Mouse (Mus musculus) embryonic facial prominence, embryonic 11.5 days (tissue): ENCODE data around the gene Kntc1. TPM values are rescaled to one million over a fixed set of nuclear protein-coding genes. Genes with fewer than 3 reads are reported as not detected.

Source experiments
- ATAC-seq: fragments of 200-750 bp; cut with Nextera tagmentation; replicated peaks from 2 replicates; pipeline ENCODE4 v1.8.0; 2017; ENCODE audit warnings: low read depth; ENCODE audit not compliant: insufficient number of reproducible peaks, low FRiP score, low TSS enrichment
- DNase-seq: peaks from one replicate; pipeline ENCODE4 v3.0.0-alpha.2; 2015; ENCODE audit warnings: low spot score
- H3K27ac ChIP-seq: fragments of 300-500 bp; sonication (generic); replicated peaks from 2 replicates; pipeline ENCODE4 v1.5.1; 2014; ENCODE audit warnings: mild to moderate bottlenecking, low read depth, low read length, control low read depth
- H3K27me3 ChIP-seq: fragments of 300-500 bp; sonication (generic); 2 replicates; pipeline ENCODE4 v1.6.1; 2014; ENCODE audit warnings: mild to moderate bottlenecking, low read length, moderate library complexity, mixed read lengths; ENCODE audit not compliant: control insufficient read depth, insufficient read depth
- H3K36me3 ChIP-seq: fragments of 300-500 bp; sonication (generic); replicated peaks from 2 replicates; pipeline ENCODE4 v1.6.1; 2014; ENCODE audit warnings: low read depth, mild to moderate bottlenecking, low read length, moderate library complexity, mixed read lengths; ENCODE audit not compliant: control insufficient read depth, insufficient read depth
- H3K4me1 ChIP-seq: fragments of 300-500 bp; sonication (generic); 2 replicates; pipeline ENCODE4 v1.6.1; 2014; ENCODE audit warnings: low read length, mixed read lengths; ENCODE audit not compliant: control insufficient read depth, insufficient read depth
- H3K4me2 ChIP-seq: fragments of 300-500 bp; sonication (generic); 2 replicates; pipeline ENCODE4 v1.6.1; 2014; ENCODE audit warnings: low read depth, mild to moderate bottlenecking, control low read depth, low read length, moderate library complexity
- H3K4me3 ChIP-seq: fragments of 300-500 bp; sonication (generic); 2 replicates; pipeline ENCODE4 v1.5.1; 2014; ENCODE audit warnings: low read depth, low read length, control low read depth
- H3K9ac ChIP-seq: fragments of 300-500 bp; sonication (generic); replicated peaks from 2 replicates; pipeline ENCODE4 v1.6.1; 2014; ENCODE audit warnings: mild to moderate bottlenecking, control low read depth, low read length
- H3K9me3 ChIP-seq: fragments of 300-500 bp; sonication (generic); replicated peaks from 2 replicates; pipeline ENCODE4 v1.6.1; 2016; ENCODE audit warnings: mild to moderate bottlenecking, low read length, inconsistent platforms, mixed read lengths; ENCODE audit not compliant: control insufficient read depth
- WGBS: fragments of 180-500 bp; shearing (Covaris S2); extraction: QIAGEN DNeasy Blood & Tissue Kit; methylation state at CpG from one replicate; pipeline ENCODE4 v1.1.7; 2014; 5-methylcytosine and 5-hydroxymethylcytosine counted together
- polyA plus RNA-seq: library from polyadenylated mRNA; unstranded; fragments of >200 nt; fragmentation: Nextera tagmentation; extraction: Ambion mirVana; gene quantifications from 2 replicates; pipeline ENCODE4 v1.2.1, GENCODE M21; 2014

Gene Kntc1
- polyA plus RNA-seq = 32.7 and 36.4 TPM in 2 replicates

DNA sequence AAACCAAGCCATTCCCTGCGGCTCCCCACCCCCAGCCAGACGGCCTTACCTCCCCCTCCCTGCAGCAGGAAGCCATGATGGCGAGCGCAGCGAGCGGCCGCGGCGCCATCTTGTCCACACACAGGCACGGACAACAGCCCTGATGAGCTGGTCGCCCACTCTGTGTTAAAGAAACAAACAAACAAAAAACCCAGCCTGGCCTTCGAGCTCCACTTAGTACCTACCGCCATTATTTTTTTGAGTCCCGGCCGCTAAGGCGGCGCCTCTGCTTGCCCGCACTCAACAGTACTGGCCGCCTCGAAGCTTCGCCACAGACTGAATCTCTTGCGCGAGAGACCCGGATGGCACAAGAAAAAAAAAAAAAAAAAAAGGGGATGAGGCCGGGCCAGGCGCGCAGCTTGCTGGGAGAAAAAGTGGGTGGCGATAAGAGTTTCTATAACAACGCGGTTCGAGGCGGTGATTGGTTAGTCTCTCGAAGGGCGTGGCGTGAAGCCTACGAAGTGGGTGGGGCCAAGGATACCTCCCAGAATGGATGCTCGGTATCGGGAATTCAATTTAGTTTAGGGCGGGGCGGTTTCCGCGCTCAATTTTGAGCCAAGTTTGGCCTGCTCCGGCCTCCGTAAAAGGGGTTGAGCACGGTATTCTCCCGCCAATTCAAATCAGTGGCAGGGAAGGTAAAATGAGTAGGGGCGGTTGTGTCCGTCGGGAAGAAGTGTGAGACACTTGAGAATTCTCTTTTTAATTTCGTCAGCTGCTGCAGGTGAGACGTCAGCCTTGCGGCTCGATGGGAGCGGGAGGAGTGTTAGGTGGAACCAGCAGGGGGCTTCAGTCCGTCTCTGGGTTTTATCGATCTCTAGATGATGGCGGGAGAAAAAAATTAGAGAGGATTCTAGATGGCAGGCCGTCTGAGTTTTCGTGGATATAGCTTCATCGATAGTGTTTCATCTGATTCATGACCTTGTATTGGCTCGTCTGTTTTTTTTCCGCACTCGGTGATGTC is at the start of gene Kntc1, which contains the start of gene Rsrc2:
Gene Kntc1, plus strand, starts transcription at position 652 of the 1,000 bp plus-strand sequence.
Gene Rsrc2, minus strand, starts transcription at position 350 of the 1,000 bp plus-strand sequence.
- no peaks in the 10 kb centered on the region for H3K9me3 ChIP-seq
- H3K27ac ChIP-seq = peak within 1 kb of the TSS; percentile 95
- ATAC-seq (peak; percentile 94), DNase-seq (peak; percentile 100)
- no peaks in the 10 kb centered on the region for H3K27me3 ChIP-seq
- under 1% methylated on average over 63 of the region's 63 CpGs for WGBS
- H3K9ac ChIP-seq = peak within 1 kb of the TSS; percentile 84
- no peaks in the 10 kb centered on the region for H3K4me1 ChIP-seq
- H3K4me2 ChIP-seq = peak within 1 kb of the TSS; percentile 56
- H3K36me3 ChIP-seq = 0 out of 2 replicates have a peak, but pooled peaks cover 2% of the 10 kb centered on the region
- H3K4me3 ChIP-seq = peak within 1 kb of the TSS; percentile 75

DNA sequence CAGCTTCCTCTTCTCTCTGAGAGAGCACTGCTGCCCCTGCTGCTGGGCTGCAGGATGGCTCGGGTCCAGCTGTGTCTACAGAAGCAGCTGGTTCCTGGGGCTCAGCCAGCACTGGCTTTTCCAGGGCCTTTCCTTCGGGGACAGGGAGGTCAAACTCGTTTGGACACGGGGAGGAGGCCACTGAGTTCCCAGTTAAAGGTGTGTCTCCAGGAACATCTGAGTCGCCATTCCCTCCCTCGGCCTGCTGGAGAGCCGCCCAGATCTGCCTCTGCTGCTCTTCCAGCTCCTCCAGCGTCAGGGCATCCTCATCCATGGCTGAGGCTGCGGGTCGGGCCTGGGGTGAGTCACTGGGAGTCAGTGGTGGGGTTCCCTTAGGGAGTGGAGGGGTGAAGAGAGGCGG is 48.9 kb upstream of the Kntc1 start:
- DNase-seq (no peak), ATAC-seq (no peak)
- H3K36me3 ChIP-seq = peaks cover 20% of the 10 kb centered on the region
- no peak overlapping the region for H3K9ac ChIP-seq
- no peak overlapping the region for H3K27ac ChIP-seq
- no peak overlapping the region for H3K4me3 ChIP-seq
- H3K9me3 ChIP-seq = no peaks in the 10 kb centered on the region
- no peak overlapping the region for H3K4me2 ChIP-seq
- H3K4me1 ChIP-seq = no peaks in the 10 kb centered on the region
- H3K27me3 ChIP-seq = no peaks in the 10 kb centered on the region
- WGBS = 83% methylated on average over 11 of the region's 11 CpGs

DNA sequence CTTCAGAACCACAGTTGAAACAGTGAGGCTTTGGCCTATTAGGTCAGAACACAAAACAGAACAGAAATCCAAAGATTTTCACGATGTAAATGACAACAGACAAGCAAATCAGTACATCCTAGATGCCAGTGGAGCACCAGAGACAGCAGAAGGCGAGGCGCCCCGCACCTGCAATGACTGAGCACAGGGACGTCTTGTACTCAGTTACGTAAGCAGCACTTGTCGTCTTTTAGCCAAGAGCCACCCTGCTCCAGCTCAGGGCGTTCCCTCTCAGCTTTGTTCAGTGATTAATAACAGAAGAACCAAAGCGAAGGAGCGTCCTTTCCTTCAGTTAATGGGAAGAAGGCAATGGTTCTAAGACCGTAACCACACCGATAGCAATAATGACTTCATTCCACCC is 40.9 kb upstream of the Kntc1 start:
- Histone ChIP-seq H3K27me3 (no peaks in the 10 kb centered on the region), H3K4me2 (no peak overlapping the region), H3K27ac (no peak overlapping the region), H3K9me3 (no peaks in the 10 kb centered on the region), H3K36me3 (peaks cover 19% of the 10 kb centered on the region), H3K4me1 (no peaks in the 10 kb centered on the region), H3K9ac (no peak overlapping the region), H3K4me3 (no peak overlapping the region)
- 94% methylated on average over 12 of the region's 12 CpGs for WGBS
- no peak for ATAC-seq
- no peak for DNase-seq

DNA sequence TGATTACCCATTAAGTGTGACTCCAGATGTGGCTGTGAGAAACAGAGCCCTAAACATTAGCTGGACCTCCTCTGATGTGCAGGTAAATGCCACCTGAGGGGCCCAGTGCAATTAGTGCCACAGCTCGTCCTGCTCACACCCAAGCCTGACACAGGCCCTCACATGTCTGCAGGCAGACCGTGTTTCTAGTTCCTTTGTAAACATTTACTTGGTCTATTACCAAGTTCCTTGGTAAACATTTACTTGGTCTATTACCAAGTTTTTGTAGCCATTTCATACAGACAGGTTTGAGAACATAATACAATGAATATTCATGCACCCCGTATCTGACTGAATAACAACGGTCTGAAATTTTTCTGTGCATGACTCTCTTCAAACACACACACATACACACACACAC is 39.9 kb upstream of the Kntc1 start:
- H3K4me1 ChIP-seq = no peaks in the 10 kb centered on the region
- H3K4me3 ChIP-seq = no peak overlapping the region
- H3K27me3 ChIP-seq = no peaks in the 10 kb centered on the region
- no peaks in the 10 kb centered on the region for H3K9me3 ChIP-seq
- H3K27ac ChIP-seq = no peak overlapping the region
- ATAC-seq (no peak), DNase-seq (no peak)
- no peak overlapping the region for H3K4me2 ChIP-seq
- H3K36me3 ChIP-seq = peaks cover 19% of the 10 kb centered on the region
- WGBS = 83% methylated on average over 4 of the region's 4 CpGs
- H3K9ac ChIP-seq = no peak overlapping the region

DNA sequence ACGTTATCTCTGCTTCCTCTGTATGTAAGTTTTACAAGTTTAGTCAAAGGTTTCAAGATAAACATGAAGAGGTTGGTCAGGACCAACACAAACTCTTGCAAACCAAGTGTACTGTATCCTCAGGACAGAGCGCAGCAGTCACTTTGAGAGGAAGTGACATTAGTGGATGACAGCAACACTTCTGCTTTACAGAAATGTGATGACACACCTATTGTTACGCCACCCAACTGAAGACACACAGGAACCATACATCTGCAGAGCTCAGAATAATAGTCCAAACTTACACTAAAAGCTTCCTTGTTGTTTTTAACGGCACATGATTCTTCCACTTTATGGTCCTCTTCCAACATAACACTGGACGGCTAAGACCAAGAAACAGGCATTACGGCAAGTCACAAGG is 35.7 kb upstream of the Kntc1 start:
- H3K36me3 ChIP-seq = peaks cover 12% of the 10 kb centered on the region

DNA sequence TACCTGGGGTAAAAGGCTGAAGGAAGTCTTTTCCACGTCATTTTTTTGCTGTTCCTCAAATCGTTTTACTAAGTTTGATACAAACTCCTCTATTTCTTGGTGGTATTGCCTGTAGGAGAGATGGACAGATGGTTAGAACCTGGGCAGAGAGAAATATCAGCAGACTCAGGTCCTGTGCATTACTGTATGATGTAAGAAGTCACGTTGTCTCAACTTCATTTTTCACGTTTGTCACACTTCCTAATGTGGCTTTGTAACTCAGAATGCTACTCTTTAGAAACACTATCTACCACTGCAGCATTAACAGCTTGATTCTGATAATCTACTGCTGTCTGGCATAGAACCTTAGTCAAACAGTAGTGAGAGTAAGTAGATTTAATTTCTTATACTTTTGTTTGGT is 34.9 kb upstream of the Kntc1 start:
- no peak overlapping the region for H3K9ac ChIP-seq
- peaks cover 12% of the 10 kb centered on the region for H3K36me3 ChIP-seq
- H3K27me3 ChIP-seq = no peaks in the 10 kb centered on the region
- H3K9me3 ChIP-seq = no peaks in the 10 kb centered on the region
- DNase-seq (no peak), ATAC-seq (no peak)
- 88% methylated on average over 4 of the region's 4 CpGs for WGBS
- no peak overlapping the region for H3K4me2 ChIP-seq
- no peaks in the 10 kb centered on the region; the same call in 1 of the 2 replicates for H3K4me1 ChIP-seq
- H3K4me3 ChIP-seq = no peak overlapping the region
- no peak overlapping the region for H3K27ac ChIP-seq

More for the DNA sequence above, 35.7 kb upstream of the Kntc1 start:
- 95% methylated on average over 6 of the region's 6 CpGs for WGBS
- Histone ChIP-seq H3K27me3 (no peaks in the 10 kb centered on the region), H3K27ac (no peak overlapping the region), H3K4me2 (no peak overlapping the region), H3K9me3 (no peaks in the 10 kb centered on the region), H3K4me3 (no peak overlapping the region), H3K4me1 (no peaks in the 10 kb centered on the region; the same call in 1 of the 2 replicates), H3K9ac (no peak overlapping the region)
- DNase-seq (no peak), ATAC-seq (no peak)

DNA sequence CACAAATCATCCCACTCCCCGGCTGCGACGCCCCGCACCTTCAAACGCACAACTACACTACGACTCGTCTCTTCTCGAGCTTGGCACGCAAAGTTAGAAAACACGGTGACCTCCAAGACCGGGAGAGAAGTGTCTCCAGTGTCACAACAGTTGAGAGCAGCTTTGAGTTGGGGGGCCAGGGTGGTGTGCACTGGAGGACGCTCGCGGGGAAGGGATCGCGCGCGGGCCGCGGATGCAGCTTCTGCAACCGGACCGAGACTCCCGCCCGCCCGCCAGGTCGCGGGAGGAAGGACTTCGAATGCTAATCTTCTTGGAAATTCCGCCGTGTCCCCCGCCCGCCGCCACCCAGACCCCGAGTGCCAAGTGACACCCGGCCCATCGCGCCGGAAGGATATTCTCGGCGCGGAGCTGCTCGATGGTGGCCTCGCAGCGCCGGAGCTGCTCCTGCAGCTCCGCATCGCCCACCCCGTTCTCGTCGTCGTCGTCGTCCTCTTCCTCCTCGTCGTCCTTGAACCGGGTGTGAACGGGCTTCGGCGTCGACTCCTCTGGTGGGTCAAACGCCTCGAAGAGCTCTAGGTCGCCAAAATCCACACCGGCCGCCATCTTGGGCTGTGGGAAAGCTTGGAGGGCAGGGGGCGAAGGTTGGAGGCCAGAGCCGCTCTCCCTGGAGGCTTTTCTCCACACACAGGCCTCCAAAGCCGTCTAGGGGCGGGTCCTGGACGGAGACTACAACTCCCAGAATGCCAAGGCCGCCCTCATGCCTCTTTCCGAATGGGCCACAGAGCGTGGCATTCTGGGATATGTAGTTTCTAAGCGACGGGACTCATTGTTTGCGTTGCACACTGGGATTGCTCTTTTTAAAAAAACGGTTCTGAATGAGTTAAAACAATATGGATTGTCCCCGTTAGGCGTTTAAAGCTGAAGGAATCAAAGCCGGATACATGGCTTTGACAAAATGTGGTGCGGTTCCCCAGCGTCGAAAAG is 28.9 kb upstream of the Kntc1 start, which contains the start of gene Zcchc8:
Gene Zcchc8, minus strand, starts transcription at position 773 of the 984 bp plus-strand sequence.
- H3K36me3 ChIP-seq = no peaks in the 10 kb centered on the region; the same call in none of the 2 replicates
- no peaks in the 10 kb centered on the region for H3K27me3 ChIP-seq
- H3K27ac ChIP-seq = peak within 1 kb of the TSS; percentile 71
- DNase-seq (peak; percentile 99), ATAC-seq (peak; percentile 99)
- peak within 1 kb of the TSS; percentile 86 for H3K9ac ChIP-seq
- H3K9me3 ChIP-seq = no peaks in the 10 kb centered on the region
- peak within 1 kb of the TSS; percentile 48 for H3K4me2 ChIP-seq
- 0% methylated on average over 80 of the region's 83 CpGs for WGBS
- peak within 1 kb of the TSS; percentile 82 for H3K4me3 ChIP-seq
- H3K4me1 ChIP-seq = no peaks in the 10 kb centered on the region; the same call in 1 of the 2 replicates
